Mouse (Mus musculus): ENCODE data around the gene Amn1.
"Not testable (repeated sequence)": the region's sequence is repeated elsewhere in the genome, so short reads cannot be mapped to it uniquely, and the experiment has no call there.

The Amn1 gene

DNA sequence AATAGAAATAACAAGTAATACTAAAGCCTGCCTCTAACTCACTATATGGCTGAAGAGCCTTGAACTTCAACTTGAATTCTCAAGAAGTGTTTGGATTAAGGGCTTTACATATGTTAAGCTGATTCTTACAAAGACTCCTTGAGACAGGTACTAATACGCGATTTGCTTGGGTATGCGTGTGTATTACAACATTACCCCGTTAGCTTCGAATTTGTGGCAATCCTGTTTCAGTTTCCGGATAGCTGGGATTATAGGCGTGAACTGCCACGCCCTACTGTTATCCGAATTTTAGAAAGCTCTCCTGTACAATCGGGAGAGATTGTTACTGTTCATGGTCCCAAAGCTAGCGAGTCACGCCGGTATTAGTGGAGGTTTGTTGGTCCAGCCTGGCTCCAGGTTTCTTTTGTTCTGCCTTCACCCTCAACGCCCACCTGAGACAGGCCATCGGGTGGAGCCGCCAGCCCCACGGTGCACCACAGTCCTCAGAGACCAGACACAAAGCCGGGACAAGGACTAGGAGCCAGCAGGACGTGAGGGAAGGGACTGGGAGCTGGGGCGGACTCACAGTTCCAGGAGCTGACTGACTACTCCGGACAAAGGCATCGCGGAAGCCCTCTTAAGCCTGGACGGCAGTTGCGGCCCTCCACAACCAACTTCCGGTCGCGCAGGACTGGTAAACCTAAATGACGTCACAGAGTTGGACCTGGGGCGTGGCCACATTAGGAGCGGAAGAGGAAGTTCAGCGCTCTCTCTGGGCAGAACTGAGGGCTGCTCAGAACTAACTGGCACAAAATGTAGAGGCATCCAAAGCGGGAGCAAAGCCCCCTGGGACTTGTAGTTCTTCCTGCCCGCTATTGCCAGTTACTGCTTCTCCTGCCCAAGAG is at the start of gene Amn1:
Gene Amn1, minus strand, starts transcription at position 672 of the 884 bp plus-strand sequence.
- DNase-seq = peak; percentile 100

DNA sequence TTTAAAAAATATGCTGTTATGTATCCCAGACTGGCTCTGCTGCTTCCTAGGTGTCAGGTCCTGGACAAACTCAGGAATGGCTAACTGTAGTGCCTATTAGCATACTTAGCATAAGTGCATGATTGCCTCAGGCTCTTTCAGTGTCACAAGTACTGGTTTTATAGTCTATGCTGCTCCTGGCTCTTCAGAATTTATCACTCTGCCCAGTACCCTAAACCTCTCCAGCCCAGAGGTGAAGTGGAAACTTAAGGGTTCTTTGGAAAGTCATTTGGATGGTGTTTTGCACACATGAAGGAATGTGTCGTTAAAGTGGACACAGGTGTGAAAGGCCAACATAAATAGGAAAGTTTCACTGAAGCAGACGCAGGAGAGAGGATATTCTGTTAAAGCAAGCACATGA is 48.3 kb upstream of the Amn1 start:
- DNase-seq = no peak

DNA sequence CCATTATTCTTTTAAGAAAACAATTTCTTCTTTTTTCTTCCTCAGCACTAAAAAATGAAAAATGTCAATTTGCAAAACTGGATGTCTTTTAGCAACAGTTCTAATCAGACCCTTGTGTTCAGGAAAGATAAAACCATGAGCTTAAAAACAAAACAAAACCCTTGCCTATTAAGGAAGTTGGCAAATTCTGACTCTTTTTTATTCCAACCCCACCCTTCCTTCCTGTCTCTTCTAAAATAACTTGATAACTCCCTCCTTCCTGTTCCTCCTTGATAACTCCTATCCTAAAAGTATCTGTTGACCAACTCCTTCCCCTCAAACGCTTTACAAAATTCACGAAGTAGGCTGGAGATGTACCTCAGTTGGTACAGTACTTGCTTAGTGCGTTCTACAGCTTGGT is 45.4 kb upstream of the Amn1 start:
- no peak for DNase-seq

DNA sequence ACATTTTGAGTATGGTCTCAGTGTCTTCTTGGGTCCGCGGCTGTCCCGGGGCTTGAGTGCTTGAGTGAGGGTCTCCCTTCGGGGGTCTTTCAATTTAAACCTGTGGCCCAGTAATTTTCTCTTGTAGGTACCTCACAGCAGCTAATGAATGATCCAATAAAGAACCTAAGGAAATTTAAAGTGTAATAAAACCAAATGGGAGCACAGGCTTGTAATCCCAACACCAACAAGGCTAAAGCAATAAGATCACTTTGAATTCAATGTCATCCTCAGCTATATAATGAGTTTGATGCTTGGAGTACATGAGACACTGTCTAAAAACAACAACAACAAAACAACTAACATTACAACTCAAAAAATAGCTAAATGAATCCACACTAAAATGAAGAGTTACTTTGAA is 36.2 kb upstream of the Amn1 start:
- no peak for DNase-seq

DNA sequence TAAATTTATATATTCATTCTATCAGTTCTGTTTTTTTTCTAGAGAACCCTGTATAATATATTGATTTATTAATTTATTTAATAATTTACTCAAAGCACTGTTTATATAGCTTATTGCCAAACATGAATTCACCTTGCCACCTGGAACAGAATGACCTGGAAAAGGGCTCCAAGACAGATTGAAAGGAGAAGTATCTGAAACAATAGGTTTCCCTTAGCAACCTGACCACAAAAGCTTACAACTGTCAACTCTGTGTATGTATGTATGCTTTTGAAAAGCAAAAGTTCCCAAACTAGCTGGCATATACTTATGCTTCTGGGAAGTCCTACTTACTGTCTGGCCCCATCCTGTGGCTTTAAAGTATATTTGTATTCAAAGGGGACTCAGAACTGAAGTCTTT is 32.8 kb upstream of the Amn1 start:
- DNase-seq = no peak

DNA sequence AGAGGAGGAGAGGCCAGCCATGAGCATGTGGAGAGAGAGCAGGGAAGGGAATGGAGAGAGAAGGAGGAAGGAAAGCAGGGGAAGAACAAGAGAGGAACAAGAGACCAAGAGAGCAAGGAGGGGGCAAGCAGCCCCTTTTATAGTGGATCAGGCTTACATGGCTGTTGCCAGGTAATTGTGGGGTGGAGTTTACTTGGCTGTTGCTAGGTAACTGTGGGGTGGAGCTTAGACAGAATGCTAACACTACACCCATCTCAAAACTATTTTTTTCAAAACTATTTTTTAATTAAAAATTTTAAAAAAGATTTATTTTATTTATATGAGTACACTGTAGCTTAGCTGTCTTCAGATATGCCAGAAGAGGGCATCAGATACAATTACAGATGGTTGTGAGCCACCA is 10.1 kb upstream of the Amn1 start:
- DNase-seq = no peak

DNA sequence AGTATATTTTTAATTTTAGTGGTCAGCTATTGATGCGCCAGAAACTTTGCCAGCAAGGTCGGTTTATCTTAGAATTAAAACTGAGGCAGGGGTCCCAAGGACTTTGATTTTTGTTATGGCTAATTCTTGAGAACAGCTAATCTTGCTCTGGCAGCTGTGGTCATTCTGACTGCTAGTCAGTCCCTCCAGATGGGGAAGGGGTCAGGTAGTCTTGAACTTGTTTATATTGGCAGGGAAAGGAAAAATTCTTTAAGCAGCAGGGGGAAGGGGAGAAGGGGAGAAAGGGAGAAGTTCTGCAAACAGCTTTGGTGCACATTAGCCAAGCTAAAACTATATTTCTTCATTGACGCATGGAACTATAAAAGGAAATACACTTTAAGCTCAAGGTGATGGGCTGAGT is 8.6 kb upstream of the Amn1 start:
- DNase-seq = no peak

DNA sequence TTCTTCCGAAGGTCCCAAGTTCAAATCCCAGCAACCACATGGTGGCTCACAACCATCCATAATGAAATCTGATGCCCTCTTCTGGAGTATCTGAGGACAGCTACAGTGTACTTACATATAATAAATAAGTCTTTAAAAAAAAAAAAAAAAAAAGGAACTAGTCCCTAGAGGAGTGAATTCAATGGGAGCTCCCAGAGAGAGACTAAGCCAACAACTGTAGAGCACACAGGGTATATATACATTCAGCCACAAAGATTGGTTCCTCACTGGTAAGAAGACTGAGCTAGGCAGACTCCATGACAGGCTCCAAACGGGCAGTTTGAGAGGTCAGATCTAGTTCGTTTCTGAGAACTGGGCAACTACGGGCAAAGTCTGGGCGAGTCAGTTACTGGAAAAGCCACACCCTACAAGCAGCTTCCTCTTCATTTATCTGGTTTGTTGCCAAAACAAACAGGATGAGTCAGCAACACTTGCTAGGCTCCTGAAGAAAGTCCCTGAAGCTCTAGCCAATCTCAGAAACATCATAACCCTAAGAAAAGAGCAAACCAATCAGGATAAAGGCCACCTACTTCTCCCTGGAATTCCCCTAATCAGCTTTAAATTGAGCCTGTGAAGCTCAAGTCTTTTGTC is 4.9 kb upstream of the Amn1 start:
- DNase-seq = peak; percentile 97

DNA sequence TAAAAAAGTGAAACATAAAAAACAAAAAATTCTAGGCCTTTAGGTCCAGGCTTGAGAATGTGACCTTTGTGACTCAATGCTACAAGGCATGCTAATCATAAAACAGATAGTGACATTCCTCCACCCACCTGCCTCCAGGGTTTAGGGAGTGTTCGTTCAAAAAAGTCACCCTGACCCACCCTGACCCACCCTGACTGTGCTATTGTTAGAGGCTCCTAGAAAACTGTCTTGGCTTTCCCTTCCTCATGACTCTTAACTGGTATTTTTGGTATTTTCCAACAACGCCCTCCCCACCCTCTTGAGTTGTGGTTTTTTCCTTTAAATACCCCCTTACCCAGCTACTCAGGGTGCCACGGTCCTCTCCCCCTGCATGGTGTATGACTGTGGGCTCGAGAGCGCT is 3.4 kb upstream of the Amn1 start:
- DNase-seq = not testable (repeated sequence)

DNA sequence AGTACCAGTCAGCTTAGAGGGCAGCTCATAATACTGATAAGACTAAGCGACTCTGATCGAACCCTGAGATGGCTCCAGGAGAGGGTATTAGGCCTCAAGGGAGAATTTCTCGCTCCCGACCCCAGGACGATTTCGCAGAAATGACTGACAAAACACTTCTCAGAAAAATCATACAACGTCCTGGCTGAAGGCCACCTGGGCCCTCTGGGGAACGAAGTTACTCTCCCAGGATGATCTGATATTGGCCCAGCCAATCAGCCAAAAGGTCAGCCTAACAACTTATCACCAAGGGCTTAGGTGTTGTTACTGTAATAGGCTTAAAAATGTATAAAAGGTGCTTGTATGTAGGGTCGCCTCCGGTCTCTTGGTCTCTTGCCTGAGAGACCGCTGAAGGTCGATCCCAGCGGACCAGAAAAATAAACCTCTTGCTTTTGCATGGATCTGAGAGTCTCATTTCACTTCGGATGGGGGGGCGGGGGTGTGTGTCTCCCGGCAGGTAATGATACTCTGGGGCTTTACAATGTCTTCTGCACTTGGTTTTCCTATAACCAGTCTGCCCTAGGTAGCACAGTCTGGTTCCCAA is 919 bp upstream of the Amn1 start:
- DNase-seq = peak; percentile 81

DNA sequence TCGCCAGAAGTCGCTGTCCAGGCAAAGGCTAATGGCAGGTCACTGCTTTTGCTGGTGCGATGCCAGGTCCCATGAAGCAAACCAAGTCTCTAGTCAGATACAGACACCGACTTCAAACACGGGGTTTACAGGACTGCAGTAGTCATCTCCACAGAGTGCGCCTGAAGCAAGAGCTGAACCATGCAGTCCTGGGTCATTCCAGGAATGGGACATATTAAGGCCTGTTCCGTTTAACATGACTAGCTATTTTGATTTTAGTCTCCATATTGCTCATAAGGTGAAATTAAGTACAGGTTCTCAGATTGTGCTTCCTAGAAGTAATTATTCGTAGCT is 379 bp upstream of the Amn1 start:
- no peak for DNase-seq

DNA sequence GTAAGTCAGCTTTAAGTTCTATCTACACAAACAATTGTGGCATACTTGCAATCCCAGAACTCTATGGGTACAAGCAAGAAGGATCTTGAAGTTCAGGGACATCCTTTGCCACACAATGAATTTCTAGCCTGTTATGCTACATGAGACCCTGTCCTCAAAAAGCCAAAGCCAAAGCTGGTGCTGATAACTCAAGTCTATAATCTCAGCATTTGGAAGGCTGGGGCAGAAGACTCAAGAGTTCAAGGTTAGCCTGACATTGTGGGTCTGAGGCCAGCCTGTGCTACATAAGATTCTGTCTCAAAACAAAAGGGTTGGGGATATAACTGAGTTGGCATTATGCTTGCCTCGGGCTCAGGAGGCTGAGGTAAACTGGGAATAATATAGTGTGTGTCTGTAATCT is 1.1 kb downstream of the Amn1 start:
- DNase-seq = peak; percentile 64

DNA sequence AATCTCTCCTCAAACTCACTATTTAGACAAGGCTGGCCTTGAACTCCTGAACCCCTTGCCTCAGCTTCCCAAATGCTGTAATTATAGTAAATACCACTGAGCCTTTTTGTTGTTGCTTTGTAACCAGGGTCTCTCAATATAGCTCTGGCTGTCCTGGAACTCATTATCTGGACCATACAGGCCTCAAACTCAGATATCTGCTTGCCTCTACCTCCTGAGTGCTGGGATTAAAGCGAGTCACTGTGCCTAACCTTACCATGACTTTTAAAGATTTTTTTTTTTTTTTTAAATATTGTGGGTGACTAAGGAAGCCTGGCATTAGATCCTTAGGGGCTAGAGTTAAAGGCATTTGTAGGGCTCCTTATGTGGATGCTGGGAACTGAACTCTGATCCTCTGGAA is 4.5 kb downstream of the Amn1 start:
- peak; percentile 66 for DNase-seq

DNA sequence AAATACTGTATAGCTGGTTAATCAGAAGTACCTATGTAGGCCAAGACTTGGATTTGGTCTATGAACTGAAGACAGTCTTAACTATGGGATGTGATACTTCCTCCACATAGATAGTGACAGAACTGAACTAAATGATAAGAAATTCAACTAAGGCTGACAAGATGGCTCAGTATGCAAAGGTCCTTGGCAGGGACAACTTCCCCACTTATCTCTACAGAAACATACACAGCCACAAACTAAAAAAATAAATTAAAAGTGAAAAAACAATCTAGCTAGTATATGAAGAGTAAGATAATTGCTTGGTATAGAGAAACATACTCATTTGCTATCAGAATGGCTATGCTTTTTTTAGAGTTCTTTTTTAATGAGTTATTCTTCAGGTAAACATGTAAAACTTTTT is 9.4 kb downstream of the Amn1 start:
- DNase-seq = no peak

DNA sequence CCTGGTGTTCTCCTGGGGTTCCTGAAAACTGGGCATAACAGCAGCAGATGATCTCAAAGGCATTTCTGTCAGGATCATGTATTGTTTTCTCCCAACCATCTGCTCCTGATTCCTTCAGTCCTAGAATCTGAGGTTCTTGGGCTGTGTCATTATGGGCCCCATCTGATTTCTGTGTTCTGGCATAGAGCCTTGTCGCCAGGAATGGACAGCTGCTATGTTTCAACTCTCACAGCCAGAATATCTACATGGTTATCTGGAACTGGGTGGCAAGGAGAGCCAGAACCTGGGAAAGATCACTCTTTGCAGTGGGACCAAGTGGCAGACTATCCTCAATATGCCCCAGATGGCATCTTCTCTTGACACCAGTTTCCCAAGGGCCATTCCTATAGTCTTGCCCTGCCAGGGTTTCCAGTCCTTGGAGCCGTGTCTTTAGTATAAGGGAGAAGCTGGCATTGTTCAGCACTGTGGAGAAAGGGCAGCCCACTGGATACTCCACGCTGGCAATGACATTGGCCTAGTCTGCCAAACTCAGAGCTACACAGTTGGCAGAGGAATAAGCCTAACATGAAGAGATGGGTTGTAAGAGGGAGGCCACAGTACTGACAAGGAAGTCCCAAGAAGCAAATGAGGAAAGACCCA is 13.5 kb downstream of the Amn1 start:
- peak; percentile 96 for DNase-seq

DNA sequence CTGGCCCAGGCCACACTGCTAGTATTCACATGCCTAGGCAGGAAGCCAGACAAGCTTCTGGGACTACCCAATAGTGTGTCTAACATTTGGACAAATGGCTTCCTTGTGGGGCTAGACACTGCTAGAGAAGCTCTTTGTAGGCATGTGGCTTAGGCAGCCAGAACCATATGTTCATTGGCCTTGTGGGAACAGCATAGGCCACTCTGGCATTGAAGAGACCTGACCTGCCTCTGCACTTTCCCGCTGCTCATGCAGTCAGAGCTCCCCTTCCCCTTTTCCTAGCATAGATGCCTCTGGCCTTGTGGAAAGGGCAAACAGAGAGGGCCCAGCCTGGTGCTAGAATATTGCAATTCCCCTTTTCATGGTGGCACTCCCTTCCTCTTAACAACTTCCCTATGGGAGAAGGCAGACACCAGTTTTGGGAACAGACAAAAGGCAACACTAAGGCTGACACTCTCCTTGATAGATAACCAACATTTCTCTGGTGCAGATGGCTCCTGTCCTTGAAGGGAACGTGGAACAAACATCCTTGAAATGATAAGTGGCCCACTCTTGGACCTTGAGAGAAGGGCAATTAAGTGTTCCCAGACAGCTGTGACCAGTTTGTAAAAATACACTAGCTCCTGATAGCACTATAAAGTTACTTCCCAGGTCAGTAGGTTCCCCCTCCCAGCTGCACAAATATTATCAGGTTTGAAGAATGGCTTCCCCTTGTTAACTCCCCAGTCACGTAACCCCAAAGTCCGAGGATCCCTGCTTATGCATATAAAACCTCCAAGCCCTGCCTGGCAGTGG is 14.5 kb downstream of the Amn1 start:
- peak; percentile 93 for DNase-seq

DNA sequence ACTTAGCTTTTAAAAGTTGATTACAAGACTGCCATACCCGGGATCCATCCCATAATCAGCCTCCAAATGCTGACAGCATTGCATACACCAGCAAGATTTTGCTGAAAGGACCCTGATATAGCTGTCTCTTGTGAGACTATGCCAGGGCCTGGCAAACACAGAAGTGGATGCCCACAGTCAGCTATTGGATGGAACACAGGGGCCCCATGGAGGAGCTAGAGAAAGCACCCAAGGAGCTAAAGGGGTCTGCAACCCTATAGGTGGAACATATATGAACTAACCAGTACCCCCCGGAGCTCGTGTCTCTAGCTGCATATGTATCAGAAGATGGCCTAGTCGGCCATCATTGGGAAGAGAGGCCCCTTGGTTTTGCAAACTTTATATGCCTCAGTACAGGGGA is 18.5 kb downstream of the Amn1 start:
- DNase-seq = peak; percentile 76

DNA sequence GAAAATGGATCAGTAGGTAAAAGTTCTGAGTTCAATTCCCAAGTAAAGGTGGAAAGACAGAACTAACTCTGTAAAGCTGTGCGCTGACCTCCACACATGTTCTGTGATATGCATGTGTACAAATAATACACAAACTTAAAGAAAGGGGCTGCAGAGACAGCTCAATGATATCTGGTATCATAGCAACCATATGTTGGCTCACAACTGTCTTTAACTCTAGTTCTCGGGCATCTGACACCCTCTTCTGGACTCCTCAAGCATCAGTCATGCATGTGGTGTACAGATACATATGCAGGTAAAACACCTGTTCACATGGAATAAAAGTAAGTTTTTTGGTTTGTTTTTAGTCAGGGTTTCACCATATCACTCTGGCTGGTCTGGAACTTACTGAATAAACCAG is 20.1 kb downstream of the Amn1 start:
- DNase-seq = no peak

DNA sequence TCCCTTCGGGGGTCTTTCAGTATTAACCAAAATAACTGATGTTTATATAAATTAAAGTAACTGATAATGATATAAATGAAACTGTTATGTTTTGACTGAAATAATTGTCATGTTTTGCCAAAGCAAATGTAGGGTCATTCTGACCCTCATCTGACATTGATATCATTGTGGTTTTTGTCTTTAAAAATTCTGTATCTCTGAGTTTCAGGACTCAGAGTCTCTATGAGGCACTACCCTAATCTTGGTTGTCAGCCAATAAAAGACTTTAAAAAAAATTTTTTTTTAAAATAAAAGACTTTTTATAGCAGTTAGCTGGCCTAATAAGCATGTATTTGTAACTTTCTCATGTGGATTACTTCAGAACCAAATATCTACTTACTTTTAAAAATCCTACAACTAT is 20.8 kb downstream of the Amn1 start:
- DNase-seq = no peak

DNA sequence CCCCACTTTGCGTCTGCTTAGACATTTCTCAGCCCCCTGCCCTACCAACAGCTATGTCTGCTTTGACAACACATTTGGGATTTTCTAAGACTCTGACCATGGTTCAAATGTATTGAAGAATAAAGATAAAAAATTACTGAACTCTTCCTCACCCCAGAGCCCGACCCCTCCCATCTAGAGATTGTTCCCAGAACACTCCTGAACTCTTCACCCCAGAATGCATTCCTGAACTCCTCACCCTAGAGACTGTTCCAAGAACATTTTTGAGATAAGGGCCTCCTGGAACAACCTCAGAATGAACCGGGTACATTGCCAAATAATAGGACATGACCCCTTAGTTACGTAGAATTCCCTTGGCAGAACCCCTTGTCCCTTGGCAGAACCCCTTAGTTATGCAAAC is 21.5 kb downstream of the Amn1 start:
- peak; percentile 96 for DNase-seq

DNA sequence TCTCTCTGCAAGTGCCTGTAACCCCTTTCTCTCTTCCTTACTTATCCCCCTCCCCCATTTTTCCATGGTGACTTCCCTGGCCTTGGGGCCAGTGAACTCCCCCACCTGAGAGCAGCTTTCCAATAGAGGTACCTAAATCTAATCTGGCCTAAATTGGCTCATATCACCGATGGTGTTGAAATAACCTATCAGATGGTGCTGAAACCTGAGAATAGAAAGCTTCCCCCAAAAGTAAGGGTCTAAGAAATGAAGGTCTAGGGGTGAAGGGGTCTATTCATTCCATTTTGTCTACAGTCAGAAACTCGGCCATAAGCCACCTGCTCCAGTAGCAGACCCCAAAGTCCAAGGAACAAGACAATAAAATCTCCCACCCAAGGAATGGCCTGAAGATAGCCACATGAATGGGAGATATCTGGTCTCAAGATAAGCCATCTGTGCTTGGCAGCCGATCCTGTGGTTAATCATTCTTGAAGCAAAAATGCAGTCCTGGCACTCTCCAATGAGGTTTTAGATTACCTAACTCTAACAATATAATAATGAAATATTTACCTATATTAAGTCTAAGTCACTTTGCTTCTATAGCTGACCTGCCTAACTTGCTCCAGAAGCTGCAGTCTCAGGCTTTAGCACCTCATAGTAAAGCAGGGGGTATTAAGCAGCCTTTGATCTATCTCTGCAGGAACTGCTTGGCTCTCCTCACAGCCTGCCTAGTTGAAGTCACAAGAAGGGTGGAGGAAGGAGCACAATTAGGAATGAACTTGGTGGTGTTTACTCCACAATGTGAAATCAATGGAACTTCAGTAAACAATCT is 33.3 kb downstream of the Amn1 start:
- DNase-seq = peak; percentile 85
